Mouse (Mus musculus) cerebellum, postnatal 36 days (tissue): ENCODE data around the gene Rnase4.
A peak's percentile ranks its signal among the peaks of the same experiment; 100 is the strongest.

Experiments used
- DNase-seq, 2 experiments: peaks; one replicate each; pipeline ENCODE4 v3.0.0; 2021 to 2022; ENCODE audit warnings: mixed read lengths in 2 of 2

Rnase4 gene

DNA sequence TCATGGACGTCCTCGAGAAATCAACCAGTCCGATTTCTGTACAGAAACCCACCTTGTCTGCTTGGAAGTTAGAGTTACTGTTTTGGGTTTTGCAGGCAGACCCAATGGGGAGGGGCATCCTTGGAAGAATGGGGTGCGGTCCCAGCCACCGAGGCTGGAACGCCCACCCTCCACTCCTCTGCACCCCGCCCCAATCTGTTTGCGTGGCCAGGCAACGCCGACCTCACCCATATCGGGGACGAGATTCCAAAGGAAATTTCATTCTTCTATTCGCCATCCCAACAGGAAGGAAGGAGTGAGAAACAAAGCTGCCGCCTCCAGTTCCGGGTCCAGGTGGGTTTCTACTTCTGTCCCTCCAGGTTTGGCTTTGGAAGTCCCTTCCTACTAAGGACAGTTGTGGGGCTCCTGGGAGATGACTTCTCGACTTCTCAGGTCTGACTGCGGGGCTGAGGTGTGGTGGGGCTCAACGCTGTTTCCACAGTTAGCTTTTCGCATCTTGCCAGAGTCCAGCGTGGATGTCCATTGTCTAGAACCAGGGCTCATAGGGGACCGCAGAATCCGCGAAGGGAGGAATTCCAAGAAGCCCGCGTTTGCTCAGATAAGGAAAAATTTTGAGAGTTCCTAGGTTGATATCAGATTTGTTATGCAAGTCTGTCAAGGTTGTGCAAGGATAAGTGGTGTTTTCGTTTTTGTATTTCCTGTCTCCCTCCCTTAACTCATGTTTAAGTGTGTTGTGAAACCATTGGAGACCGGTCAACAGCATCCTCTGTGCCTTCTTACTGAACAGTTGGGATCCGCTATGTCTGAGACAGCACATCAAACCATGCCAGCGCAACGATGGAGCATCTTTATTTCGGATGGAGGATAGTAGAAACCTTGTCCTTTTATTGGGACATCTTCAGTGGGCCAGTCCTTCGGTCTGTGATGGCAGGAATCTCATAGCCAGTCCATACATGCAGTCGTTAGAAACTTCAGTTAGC, at the start of gene Rnase4, which contains the start of gene Ang:
Rnase4 (plus strand) TSS at position 157 of the 980 bp plus-strand sequence.
Ang (plus strand) TSS at position 230 of the 980 bp plus-strand sequence.
- DNase-seq = peak; percentile 31 to 47

DNA sequence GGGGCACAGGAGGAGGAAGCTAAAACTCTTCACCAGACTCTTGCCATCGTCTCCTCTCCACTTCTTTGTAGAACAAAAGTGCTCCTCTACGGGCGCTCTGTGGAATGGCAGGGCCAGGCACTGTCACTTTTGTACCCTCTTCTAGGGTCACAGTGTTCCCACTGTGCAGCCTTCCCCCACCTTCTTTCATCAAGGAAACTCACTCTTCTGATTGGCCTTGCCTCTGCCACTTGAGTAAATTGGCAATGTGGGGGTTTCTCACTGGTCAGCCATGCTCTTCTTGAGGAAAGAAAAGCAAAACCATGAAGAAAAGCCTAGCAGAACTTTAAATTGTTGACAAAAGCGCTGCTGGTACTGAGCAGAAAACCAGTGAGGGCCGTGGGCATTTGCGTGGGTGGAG, 49.1 kb upstream of the Rnase4 start, which contains the start of gene Rnase9:
Rnase9 (minus strand) TSS at position 101 of the 400 bp plus-strand sequence.
- DNase-seq = no peak

DNA sequence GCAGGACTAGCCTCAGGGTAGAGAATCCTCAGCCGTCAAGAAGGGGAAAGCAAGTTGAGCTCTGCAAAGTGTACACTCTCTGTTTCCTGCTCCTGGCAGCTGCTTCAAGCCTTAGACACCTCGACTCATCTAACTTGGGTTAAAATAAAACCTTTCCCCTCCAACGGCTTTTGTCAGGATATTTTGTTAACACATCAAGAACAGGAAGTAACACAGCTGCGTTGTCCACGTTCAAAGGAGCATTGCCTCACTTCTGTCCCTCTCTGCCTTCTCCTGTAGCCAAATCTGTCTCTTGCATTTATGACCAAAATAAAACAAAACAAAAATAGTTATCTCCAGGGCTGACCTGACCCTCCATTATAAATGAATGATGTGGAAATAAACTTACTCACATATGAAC, 43.0 kb upstream of the Rnase4 start:
- no peak for DNase-seq

DNA sequence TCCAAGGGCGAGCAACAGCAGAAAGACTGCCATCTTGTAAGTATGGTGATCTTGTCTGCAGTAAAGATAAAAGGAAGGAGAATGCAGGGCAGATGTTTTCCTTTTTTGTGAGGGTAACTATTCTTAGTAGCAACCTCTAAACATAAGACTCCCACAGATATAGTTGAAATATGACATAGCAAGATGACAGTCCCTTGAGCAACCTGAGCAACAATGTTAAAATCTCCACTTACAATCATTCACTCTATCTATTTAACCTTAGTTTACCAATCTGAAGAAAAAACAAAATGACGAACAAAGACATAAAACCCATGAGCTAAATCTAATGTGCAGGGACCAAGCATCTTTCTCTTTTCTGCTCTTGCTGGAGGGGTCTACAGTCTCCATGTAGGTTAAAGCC, 40.8 kb upstream of the Rnase4 start, which contains the start of gene Rnase11:
Rnase11 (minus strand) TSS at position 101 of the 400 bp plus-strand sequence.
- DNase-seq = no peak

DNA sequence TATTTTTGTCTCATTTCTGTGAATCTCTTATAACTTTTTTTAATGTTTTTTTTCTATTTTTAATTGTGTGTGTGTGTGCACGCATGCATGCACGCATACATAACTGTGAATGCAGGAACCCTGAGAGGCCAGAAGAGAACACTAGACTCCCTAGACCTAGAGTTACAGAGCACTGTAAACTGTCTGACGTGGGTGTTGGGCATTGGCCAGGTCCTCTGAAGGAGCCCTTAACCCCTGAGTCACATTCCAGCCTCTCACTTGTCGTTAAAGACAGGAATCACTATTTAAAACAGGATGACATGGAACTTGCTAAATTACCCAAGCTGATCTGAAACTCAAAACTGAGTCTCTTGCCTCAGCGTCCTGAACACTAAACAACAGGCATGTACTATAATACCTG, 38.9 kb upstream of the Rnase4 start:
- no peak for DNase-seq

DNA sequence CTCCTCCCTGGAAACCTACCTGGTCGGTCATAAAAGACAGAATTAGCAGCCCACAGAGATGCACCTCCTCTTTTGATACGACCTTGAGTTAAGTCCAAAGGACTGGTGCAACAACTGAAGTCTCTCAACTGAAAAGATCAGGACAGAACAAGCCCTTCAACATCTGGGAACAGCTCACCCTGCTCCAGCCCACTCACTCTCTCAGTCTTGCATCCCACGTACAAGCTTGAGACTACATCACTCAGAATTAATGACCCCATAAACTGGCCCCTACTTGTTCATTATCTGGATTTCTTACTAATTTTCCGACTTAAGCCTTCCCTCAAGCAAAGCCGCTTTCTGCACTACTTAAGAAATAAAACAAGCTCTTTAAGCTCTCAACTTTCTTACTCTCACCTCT, 37.7 kb upstream of the Rnase4 start:
- DNase-seq = no peak

DNA sequence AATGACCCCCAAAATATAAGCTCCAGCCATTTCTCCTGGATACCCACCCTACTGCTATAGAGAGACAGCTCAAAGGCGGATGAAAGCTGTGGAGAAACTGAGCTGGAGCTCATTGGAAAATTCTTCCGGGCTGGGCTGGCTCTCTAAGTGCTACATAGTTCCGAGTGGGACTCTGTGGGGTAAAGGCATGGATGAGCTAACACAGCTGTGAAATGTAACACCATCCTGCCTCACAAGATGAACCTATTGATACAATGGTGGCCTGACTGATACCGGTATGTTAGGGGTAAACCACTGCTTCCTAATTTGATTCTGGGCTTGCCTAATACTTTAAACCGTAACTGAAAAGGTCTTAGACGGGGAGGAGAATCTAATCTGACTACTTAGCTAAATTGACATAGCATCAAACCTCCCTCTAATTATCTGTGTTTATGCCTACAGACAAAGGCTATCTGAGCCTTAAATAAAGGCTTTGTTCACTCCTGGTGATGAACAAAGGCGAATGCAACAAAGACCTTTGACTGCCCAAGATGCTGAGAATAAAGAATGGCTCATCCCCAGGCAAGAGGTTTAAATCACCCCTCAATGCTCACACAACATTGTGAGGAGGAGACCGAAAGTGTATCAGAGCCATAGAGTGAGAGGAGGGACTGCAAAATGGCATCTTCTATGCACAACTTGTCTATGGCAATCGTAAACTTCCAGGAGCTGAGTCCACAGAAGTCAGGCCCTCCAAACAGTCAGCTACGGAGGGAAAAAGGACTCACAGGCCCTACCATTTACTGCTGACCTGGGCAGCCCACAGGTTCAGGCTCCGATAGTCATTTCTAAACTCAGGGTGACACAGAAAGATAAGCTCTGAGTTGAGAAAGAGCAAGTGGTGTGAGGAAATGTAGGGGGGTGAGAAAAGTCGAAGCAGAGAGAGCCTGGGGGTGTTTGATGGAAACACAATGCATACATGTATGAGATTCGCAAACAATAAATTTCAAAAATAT, 36.3 kb upstream of the Rnase4 start:
- no peak for DNase-seq

DNA sequence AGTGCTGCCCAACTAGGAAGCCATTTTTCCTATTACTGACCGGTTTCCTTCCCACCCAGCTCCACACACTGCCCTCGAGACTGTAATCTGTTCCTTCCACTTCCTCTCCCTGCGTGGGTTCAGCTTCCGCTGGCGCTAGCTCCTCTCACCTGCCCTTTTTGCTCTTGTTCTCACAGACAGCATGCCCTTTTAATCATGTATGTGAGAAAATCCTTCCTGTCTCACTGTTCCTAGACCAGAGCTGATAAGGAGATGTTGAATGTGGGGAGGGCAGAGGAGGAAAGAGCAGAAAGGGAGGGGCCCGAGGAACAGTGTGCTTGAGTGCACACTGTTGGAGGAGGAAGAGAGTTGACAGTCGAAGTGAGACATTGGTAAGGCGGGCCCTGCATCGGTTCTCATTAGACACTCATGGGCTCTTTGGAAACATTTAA, 33.5 kb upstream of the Rnase4 start, which contains the start of gene Rnase12:
Rnase12 (minus strand) TSS at position 261 of the 431 bp plus-strand sequence.
- DNase-seq = no peak

DNA sequence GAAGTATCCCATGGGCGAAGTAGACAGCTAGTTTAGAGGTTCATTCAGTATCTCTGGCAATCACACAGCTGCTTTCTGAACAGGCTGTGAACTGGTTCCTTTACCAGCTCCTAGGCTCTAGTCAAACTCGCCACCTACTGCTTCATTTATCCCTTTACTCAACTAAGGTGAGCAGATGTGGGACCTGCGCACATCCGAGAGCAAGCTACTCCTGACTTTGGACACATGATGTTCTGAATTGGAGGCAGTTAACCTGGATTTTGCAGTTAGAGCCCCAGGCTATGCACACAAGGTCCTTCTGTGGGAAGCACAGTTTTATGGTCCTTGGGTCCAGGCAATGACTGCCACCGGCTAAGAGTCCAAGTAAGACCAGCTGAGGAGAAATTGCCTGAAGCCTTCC, 30.1 kb upstream of the Rnase4 start:
- DNase-seq = no peak

DNA sequence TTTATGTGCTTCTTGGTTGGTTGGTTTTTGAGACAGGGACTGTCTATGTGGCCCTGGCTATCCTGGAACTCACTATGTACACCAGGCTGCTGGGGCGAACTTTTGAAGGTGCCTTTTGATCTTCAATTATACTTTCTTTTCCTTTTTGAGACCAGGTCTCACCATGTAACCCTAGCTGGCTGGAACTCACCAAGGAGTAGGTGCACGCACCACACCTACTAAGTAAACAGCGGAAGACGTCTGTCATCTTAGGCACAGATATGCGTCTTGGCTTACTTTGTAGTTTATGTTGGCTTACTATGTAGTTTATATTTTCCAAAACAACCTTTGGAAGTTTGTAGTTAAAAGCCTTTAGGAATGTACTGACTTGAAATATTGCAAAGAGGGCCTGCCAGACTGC, 21.9 kb upstream of the Rnase4 start:
- DNase-seq = no peak

DNA sequence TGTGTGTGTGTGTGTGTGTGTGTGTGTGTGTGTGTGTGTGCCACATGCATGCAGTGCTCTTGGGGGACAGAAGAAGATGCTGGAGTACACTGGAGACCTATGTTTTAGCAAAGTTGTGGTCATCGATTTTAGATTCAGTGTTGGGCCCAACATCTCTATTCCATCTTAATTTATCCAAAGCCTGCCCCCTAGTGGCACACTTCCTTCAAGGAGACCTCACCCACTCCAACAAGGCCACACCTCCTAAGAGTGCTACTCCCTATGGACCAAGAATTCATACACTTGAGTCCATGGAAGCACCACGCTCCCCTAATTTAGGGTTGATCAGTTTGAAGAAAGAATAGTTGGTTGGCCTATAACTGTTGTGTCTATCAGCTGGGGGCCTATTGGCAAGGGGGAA, 21.3 kb upstream of the Rnase4 start:
- peak in 1 of 2 experiments; percentile 20 for DNase-seq

DNA sequence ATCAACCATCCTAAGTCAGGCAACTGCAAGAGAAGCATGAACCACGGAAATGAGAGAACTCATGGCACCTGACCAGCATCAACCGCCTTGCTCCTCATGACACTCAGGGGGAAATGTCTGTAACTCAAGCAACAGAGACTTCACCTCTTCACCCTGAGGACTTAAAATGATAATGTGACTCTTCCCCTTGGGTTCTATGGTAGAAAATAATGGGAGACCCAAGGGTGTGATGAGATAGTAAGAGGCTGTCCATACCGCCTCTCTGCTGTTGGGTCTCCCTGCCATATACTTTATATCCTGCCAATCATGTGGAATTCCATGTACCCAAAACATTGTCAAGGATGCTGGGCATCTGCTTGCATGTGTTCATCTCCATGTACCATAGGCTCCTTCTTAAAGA, 16.5 kb upstream of the Rnase4 start, which contains the start of gene Olfr750:
Olfr750 (minus strand) TSS at position 101 of the 400 bp plus-strand sequence.
- no peak for DNase-seq

DNA sequence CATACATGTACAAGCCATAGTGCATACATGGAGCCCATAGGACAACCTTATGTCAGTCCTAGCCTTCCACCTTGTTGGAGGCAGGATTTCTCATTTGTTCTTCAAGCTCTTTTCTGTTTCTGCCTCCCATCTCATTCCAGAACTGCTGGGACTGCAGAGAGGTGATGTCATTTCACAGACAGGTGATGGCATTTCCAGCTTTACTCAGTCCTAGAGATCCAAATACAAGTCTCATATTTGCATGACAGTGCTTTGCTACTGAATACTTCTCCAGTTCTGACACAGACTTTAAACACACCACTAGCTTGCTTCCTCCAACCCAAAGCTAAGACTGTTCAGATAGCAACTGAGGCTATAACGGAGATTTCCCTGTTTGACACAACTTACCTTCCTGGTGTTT, 11.7 kb upstream of the Rnase4 start:
- DNase-seq = no peak

DNA sequence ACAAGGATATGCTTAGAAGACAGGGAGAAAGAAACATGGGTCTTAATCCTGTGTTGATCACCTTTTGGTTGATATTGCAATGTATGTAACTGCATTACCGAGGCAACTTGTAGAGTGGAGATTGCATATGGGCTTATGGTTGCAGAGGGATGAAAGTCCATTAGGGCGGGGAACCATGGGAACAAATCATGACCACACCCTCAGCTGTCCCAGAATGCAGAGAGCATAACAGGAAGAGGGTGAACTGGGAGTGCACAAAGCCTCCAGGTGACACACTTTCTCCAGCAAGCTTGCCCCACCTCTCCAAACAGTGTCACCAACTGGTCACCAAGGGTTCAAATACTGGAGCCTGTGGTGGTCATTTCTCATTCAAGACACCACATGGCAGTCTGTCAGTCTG, 9.8 kb upstream of the Rnase4 start:
- no peak for DNase-seq

DNA sequence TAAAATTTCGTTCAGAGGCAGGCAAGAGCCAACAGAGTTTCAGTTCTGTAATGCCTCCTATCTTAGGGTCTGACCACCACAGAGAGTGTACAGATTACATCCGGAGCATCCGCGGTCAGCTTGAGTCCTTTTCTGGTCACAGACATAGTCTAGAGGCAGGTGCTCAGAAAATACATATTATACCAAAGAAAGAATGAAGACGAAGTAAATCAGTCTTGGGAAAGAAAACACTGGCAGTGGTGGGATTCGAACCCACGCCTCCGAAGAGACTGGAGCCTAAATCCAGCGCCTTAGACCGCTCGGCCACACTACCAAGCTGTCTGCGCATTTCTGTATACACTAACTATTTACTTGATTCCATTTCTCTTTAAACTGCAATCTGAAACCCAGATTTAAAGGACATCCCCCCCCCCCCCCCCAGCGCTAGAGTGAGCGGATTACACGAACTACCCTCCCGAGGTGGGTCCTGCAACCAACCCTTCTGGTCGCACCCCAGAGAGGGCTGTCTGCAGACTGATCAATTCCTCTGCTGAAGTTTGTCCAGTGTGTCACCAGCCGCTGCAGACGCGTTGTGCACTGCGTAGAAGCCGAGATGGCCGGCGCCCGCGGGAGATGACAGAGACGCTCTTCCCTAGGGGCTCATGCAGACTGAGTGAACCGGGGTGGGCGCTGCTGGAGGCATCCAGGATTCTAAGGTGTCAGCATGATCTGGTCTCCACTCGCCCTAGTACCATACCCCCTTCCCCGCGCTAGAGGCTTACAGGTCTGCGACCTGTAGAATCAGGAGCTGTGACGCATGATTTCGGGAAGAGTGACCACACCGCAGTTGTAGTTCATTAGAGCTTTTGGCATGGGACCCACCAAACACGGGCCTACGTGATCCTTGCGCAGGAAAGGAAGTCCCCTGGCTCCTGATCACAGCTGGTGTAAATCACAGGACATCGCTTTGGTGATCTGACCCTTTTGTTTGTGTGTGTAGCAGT, 8.0 kb upstream of the Rnase4 start:
- peak; percentile 57 to 68 for DNase-seq

DNA sequence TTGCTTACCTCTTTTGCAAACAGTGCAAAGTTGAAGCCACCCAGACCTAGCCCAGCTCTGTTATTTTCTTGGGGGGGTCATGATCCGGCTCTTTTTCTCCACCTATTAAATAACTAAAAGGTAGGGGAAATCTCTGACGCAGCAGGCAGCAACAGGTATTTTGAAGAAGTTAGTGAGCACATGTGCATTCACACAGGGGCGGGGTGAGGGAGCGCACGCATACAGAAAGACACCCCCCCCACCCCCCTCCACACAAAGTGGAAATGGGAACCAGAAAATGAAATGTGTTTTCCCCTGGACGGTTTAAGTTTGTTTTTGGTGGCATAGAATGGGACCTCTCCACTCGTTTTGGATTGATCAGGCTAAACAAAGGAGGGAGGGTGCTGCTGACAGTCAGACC, 7.1 kb upstream of the Rnase4 start:
- no peak for DNase-seq

DNA sequence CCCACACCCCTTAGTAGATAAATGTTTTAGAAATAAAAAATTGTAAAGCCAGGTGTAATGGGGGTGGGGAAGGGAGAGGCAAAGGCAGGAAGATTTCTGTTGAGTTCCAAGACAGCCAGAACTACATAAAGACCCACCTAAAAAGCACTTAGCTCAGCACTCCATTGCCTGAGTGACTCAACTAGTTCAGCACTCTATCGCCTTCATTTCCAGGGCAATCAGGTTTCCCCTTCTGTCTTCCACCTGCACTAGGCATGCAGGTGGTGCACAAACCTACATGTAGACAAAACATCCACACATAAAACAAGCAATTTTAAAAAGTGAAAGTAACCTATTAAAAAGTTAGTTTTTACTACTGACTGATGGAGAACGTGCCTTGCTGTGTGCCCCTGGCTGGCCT, 5.8 kb upstream of the Rnase4 start:
- DNase-seq = no peak

DNA sequence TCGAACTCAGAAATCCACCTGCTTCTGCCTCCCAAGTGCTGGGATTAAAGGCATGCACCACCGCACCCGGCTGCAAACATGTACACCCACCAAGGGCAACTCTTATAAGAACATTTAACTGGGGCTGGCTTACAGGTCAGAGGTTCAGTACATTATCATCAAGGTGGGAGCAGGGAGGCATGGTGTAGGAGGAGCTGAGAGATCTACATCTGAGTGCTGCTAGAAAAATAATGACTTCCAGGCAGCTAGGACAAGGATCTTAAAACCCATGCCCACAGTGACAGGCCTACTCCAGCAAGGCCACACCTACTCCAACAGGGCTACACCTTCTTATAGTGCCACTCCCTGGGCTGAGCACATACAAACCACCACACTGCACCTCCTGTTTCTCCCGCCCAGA, 5.0 kb upstream of the Rnase4 start:
- no peak for DNase-seq

DNA sequence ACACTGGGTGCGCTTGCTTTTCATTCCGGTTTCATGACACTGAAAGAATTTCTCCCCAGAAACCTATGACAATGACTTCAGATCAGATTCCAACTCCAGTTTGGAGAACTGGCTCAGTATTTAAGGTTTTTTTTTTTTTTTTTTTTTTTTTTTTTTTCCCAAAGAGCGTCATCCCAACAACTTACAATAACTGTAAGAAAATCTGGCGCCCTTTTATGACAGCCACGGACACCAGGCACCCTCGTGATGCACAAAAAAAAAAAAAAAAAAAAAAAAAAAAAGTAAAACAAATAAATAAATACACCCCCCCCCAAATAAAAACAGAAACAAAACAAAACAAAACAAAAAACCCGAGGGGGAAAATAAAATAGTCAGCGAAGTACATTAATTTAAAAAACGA, 3.1 kb upstream of the Rnase4 start:
- no peak for DNase-seq

DNA sequence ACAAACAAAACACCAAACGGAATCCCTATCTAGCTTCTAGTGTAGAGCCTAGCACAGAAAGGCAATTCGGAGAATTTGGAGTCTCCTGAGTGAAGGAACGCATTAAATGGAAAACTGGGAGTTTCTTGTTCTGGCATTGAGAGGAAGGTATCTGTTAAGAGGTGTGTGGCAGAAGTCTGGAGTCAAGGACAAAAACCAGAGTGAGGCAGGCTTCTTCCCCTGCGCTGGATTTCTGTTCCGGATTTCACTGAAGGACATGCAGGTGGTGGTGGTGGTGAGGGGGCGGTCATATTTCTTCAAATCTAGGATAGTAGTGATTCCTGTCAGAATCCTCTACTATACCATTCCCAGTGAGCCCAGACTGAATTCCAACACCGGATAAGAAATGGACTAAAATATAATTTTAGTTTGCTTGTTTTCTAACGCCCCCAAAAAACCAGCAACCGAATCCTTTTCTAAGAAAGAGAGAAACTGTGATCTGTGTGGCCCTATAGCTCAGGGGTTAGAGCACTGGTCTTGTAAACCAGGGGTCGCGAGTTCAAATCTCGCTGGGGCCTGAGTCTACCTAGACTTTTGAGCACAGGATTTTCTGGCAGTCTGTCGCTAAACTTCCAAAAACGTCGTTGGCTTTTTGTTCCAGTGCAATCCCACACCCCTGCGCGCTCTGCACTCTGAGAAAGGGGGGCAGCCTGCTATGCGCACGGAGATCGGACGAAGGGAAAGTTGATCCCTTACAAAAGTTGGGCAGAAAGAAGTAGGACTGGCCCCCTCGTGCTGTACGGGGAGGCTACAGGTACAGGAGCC, 2.5 kb upstream of the Rnase4 start:
- DNase-seq = peak; percentile 84 to 89
